Mouse (Mus musculus) ES-E14 (cell line): ENCODE data around the gene Vcpkmt.
"Not testable (repeated sequence)": the region's sequence is repeated elsewhere in the genome, so short reads cannot be mapped to it uniquely, and the experiment has no call there.

ENCODE experiments used
- CHD2 ChIP-seq: IDR thresholded peaks from 2 replicates; pipeline ENCODE4 v1.6.1; 2014; ENCODE audit warnings: mild to moderate bottlenecking, low read depth, low read length, inconsistent platforms
- MAFK ChIP-seq: IDR thresholded peaks from 2 replicates; pipeline ENCODE4 v1.6.1; 2014; ENCODE audit warnings: mild to moderate bottlenecking, low read depth, low read length, inconsistent platforms; ENCODE audit not compliant: insufficient read depth
- ZC3H11A ChIP-seq: IDR thresholded peaks from 2 replicates; pipeline ENCODE4 v1.6.1; 2012; ENCODE audit warnings: low read depth, mild to moderate bottlenecking, inconsistent platforms, low read length, borderline replicate concordance

- TF ChIP-seq ZC3H11A, CHD2, MAFK: not testable (repeated sequence)
Observed at GRCm38 (mm10) chr12:69561006-69561405, 21.8 kb downstream of the Vcpkmt start.
